Mouse (Mus musculus) testis, adult 2 months (tissue): ENCODE data around the gene Rgs7.

ENCODE experiments used
- CTCF ChIP-seq: fragments of 200-500 bp; IDR thresholded peaks from 2 replicates; pipeline ENCODE4 v1.5.1; 2012; ENCODE audit warnings: low read depth, mild to moderate bottlenecking, inconsistent platforms, low read length, moderate library complexity; ENCODE audit not compliant: control insufficient read depth, insufficient read depth, insufficient replicate concordance
- POLR2A ChIP-seq: fragments of 200-500 bp; IDR thresholded peaks from 2 replicates; pipeline ENCODE4 v1.6.1; 2012; ENCODE audit warnings: low read depth, mild to moderate bottlenecking, inconsistent platforms, low read length, moderate library complexity; ENCODE audit not compliant: control insufficient read depth

DNA sequence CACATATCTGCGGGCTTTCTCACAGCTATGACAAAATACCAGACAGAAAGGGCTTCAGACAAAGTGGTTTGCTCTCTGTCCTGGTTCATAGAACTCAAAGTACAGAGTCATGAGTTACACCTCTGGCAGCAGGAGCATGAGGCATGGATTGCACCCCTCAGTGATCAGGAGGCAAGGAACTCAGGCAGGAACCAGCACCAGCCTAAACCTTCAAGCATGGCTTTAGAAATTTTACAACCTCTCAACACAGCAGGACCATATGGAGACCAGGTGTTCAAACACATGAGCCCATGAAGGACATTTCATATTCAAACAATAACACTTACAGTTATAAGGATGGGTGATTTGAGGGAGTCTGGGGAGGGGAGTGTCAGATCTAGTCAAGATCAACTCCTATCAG lies 49.4 kb downstream of the Rgs7 start:
- TF ChIP-seq CTCF (no peak), POLR2A (no peak)
